Mouse (Mus musculus) lung, embryonic 16.5 days (tissue): ENCODE results near the gene Gm17079. TPM values are rescaled to one million over a fixed set of nuclear protein-coding genes. Genes with fewer than 3 reads are reported as not detected.

ENCODE experiments used
- polyA plus RNA-seq: library from polyadenylated mRNA; unstranded; fragments of >200 nt; fragmentation: Nextera tagmentation; extraction: Ambion mirVana; gene quantifications from 2 replicates; pipeline ENCODE4 v1.2.1, GENCODE M21; 2015

Gm17079 gene
- polyA plus RNA-seq, 1 experiment from 2014 or later: not detected

Other genes starting within 250 kb of the Gm17079 start
- not detected in 2 replicates for gene Vmn2r89, start 243.6 kb downstream of the Gm17079 start, polyA plus RNA-seq
- not detected in 2 replicates for gene Gm5622, start 142.7 kb downstream of the Gm17079 start, polyA plus RNA-seq
- not detected in 2 replicates for gene Gm17175, start 121.4 kb downstream of the Gm17079 start, polyA plus RNA-seq
- gene Gm17174, start 103.3 kb downstream of the Gm17079 start, polyA plus RNA-seq: not detected in 2 replicates
- not detected in 2 replicates for gene Gm17078, start 84.2 kb downstream of the Gm17079 start, polyA plus RNA-seq
- not detected in 2 replicates for gene Gm4181, start 59.8 kb downstream of the Gm17079 start, polyA plus RNA-seq
- gene Gm5800, start 21.7 kb upstream of the Gm17079 start, polyA plus RNA-seq: not detected in 2 replicates
- gene Ang4, start 78.1 kb upstream of the Gm17079 start, polyA plus RNA-seq: not detected in 2 replicates
- not detected in 2 replicates for gene AY358078, start 104.6 kb upstream of the Gm17079 start, polyA plus RNA-seq
- gene Ear6, start 158.2 kb upstream of the Gm17079 start, polyA plus RNA-seq: not detected in 2 replicates
- 33.5 and 40.4 TPM in 2 replicates for gene Mettl17, start 189.4 kb upstream of the Gm17079 start, polyA plus RNA-seq
- 0.25 and 0.43 TPM in 2 replicates for gene Slc39a2, start 197.4 kb upstream of the Gm17079 start, polyA plus RNA-seq
- 93.3 and 109 TPM in 2 replicates for gene Ndrg2, start 218.7 kb upstream of the Gm17079 start, polyA plus RNA-seq
- gene Tppp2, start 223.0 kb upstream of the Gm17079 start, polyA plus RNA-seq: not detected in 2 replicates
- gene Rnase13, start 227.3 kb upstream of the Gm17079 start, polyA plus RNA-seq: not detected in 2 replicates